In genomic region chr9:102275931-102276330, GRCm38 (mm10) we compare ENCODE assay signal across 31 mouse cellular contexts.
DNase-seq lines count a peak whose midpoint lies in the region; ATAC-seq lines count a peak whose summit lies in the region.
"Had no signal": no experiment of that assay in that cellular context is flagged by ENCODE, and none has a peak within 500 bp of the region (broad histone marks: within the 10 kb centered on the region; RNA-seq: fewer than 3 reads in every experiment).

No protein-coding gene starts in this region.

- H3K4me1 ChIP-seq in forebrain, embryonic 15.5 days = peaks cover 10% of the 10 kb centered on the region
- H3K4me1 ChIP-seq: embryonic facial prominence, embryonic 13.5 days; intestine, embryonic 15.5 days; limb, embryonic 10.5 days; liver, embryonic 15.5 days had no signal

- ATAC-seq in forebrain, embryonic 15.5 days (replicated peaks) = no peak
- ATAC-seq in megakaryocyte-erythroid progenitor cell, adult 5-6 weeks (replicated peaks; ENCODE audit: low FRiP score, low TSS enrichment, poor library complexity, severe bottlenecking) = no peak
- ATAC-seq: forebrain, embryonic 13.5 days; intestine, embryonic 15.5 days; lung, postnatal 0 days had no signal

- H3K9me3 ChIP-seq in forebrain, embryonic 15.5 days = no peaks in the 10 kb centered on the region
- H3K9me3 ChIP-seq: embryonic facial prominence, embryonic 13.5 days; forebrain, embryonic 13.5 days; intestine, embryonic 15.5 days; limb, embryonic 10.5 days; liver, embryonic 15.5 days; midbrain, embryonic 10.5 days had no signal

- no peaks in the 10 kb centered on the region for H3K36me3 ChIP-seq in forebrain, embryonic 15.5 days
- H3K36me3 ChIP-seq: embryonic facial prominence, embryonic 13.5 days; G1E; intestine, embryonic 15.5 days; limb, embryonic 10.5 days; liver, embryonic 15.5 days; midbrain, embryonic 10.5 days had no signal

- H3K27ac ChIP-seq in forebrain, embryonic 15.5 days (replicated peaks) = no peak overlapping the region
- H3K27ac ChIP-seq: embryonic facial prominence, embryonic 13.5 days; forebrain, embryonic 13.5 days; hindbrain, embryonic 14.5 days; intestine, embryonic 15.5 days; left cerebral cortex, adult 2 months; limb, embryonic 10.5 days; liver, embryonic 15.5 days; macrophage; midbrain, embryonic 10.5 days had no signal

- peaks cover 2% of the 10 kb centered on the region; the same call in 1 of the 2 replicates for H3K27me3 ChIP-seq in forebrain, embryonic 15.5 days
- H3K27me3 ChIP-seq: CH12.LX; intestine, embryonic 15.5 days; liver, embryonic 15.5 days had no signal

- 69% methylated on average over 3 of the region's 3 CpGs for WGBS in forebrain, embryonic 15.5 days

- no peak overlapping the region for H3K9ac ChIP-seq in forebrain, embryonic 15.5 days (replicated peaks)
- H3K9ac ChIP-seq: embryonic facial prominence, embryonic 13.5 days; forebrain, embryonic 13.5 days; hindbrain, embryonic 14.5 days; intestine, embryonic 15.5 days; liver, embryonic 15.5 days had no signal

- no peak overlapping the region for H3K4me2 ChIP-seq in forebrain, embryonic 15.5 days (replicated peaks)
- H3K4me2 ChIP-seq: embryonic facial prominence, embryonic 13.5 days; forebrain, embryonic 13.5 days; heart, embryonic 11.5 days; hindbrain, embryonic 14.5 days; intestine, embryonic 15.5 days; liver, embryonic 15.5 days had no signal

- peak; percentile 26 to 28 for DNase-seq in heart, adult 9 months (ENCODE audit: low spot score in 2 of 2)
- DNase-seq in heart, postnatal 4 days = no peak
- peak; percentile 96 for DNase-seq in brain, adult 2 months (ENCODE audit: low read depth, low spot score)
- peak; percentile 93 for DNase-seq in cerebellum, adult 11-12 months
- peak; percentile 84 to 89 for DNase-seq in cerebellum, postnatal 10 days
- DNase-seq in MN1 (ENCODE audit: low spot score) = no peak
- DNase-seq: adrenal gland, adult 2 months; embryo, embryonic 11 days; gastrocnemius, postnatal 25 days; heart, postnatal 14 days; kidney, adult 8-10 months; kidney, postnatal 10 days; liver; thymus, adult 18-20 months; thymus, postnatal 36 days had no signal

- no peak overlapping the region for H3K4me3 ChIP-seq in forebrain, embryonic 15.5 days
- H3K4me3 ChIP-seq: embryonic facial prominence, embryonic 13.5 days; erythroblast, embryonic 14.5 days; forebrain, embryonic 13.5 days; intestine, embryonic 15.5 days; left cerebral cortex, adult 2 months; limb, embryonic 10.5 days; liver, embryonic 15.5 days; midbrain, embryonic 10.5 days had no signal

Comparison
In these comparisons a context has a peak if more than half of its experiments do, and no peak if none do; other contexts are left out.
1. DNase-seq: peak in heart, adult 9 months (2 of 2), brain, adult 2 months (single experiment), cerebellum, adult 11-12 months (single experiment) and cerebellum, postnatal 10 days (2 of 2); none in heart, postnatal 4 days (single experiment) and MN1 (single experiment).